Mouse (Mus musculus): ENCODE results near the gene Pmpcb. TPM values are rescaled to one million over a fixed set of nuclear protein-coding genes. Genes with fewer than 3 reads are reported as not detected.

Pmpcb gene
- polyA plus RNA-seq, 1 experiment from 2014 or later, result 101 TPM

GRCm38 (mm10) chr5:21803691-21804188, 66.8 kb downstream of the Pmpcb start:
- no peak for ATAC-seq (ENCODE audit: low FRiP score)
- H3K9me3 ChIP-seq (ENCODE audit: control insufficient read depth, low read length), result no peaks in the 10 kb centered on the region
- peaks cover 2% of the 10 kb centered on the region; the same call in 1 of the 2 replicates for H3K36me3 ChIP-seq (ENCODE audit: control insufficient read depth, insufficient read depth, low read length)
- DNase-seq (ENCODE audit: low spot score), result no peak
- H3K9ac ChIP-seq (ENCODE audit: low read depth, low read length), result no peak overlapping the region
- 90% methylated on average over 12 of the region's 12 CpGs for WGBS
- H3K27me3 ChIP-seq (ENCODE audit: control insufficient read depth, insufficient read depth, low read length), result no peaks in the 10 kb centered on the region
- no peak overlapping the region for H3K4me2 ChIP-seq (replicated peaks; ENCODE audit: low read depth, low read length)
- H3K27ac ChIP-seq (ENCODE audit: low read depth, low read length), result no peak overlapping the region
- H3K4me3 ChIP-seq (ENCODE audit: low read depth, low read length), result no peak overlapping the region
- no peaks in the 10 kb centered on the region for H3K4me1 ChIP-seq (replicated peaks; ENCODE audit: control insufficient read depth, insufficient read depth, low read length)

GRCm38 (mm10) chr5:21804837-21805236, 67.9 kb downstream of the Pmpcb start:
- H3K9me3 ChIP-seq (ENCODE audit: control insufficient read depth, low read length), result no peaks in the 10 kb centered on the region
- H3K4me1 ChIP-seq (replicated peaks; ENCODE audit: control insufficient read depth, insufficient read depth, low read length), result no peaks in the 10 kb centered on the region
- H3K27ac ChIP-seq (ENCODE audit: low read depth, low read length), result no peak overlapping the region
- 85% methylated on average over 4 of the region's 4 CpGs for WGBS
- ATAC-seq (ENCODE audit: low FRiP score), result no peak
- DNase-seq (ENCODE audit: low spot score), result no peak
- H3K4me3 ChIP-seq (ENCODE audit: low read depth, low read length), result no peak overlapping the region
- H3K36me3 ChIP-seq (ENCODE audit: control insufficient read depth, insufficient read depth, low read length), result no peaks in the 10 kb centered on the region
- H3K9ac ChIP-seq (ENCODE audit: low read depth, low read length), result no peak overlapping the region
- no peaks in the 10 kb centered on the region for H3K27me3 ChIP-seq (ENCODE audit: control insufficient read depth, insufficient read depth, low read length)
- no peak overlapping the region for H3K4me2 ChIP-seq (replicated peaks; ENCODE audit: low read depth, low read length)

Other genes with a start within 250 kb of the Pmpcb start
- gene Lrrc17, start 193.6 kb upstream of the Pmpcb start, polyA plus RNA-seq (2014; fragmentation: Nextera tagmentation; extraction: Ambion mirVana), result 23.6 and 27.3 TPM in 2 replicates
- gene Fbxl13, start 91.5 kb upstream of the Pmpcb start, polyA plus RNA-seq (2014; fragmentation: Nextera tagmentation; extraction: Ambion mirVana), result 0.25 and 0.32 TPM in 2 replicates
- 88.4 and 93.0 TPM in 2 replicates for gene Armc10, start 91.3 kb upstream of the Pmpcb start, polyA plus RNA-seq (2014; fragmentation: Nextera tagmentation; extraction: Ambion mirVana)
- gene Napepld, start 35.7 kb upstream of the Pmpcb start, polyA plus RNA-seq (2014; fragmentation: Nextera tagmentation; extraction: Ambion mirVana), result 7.0 and 7.8 TPM in 2 replicates
- 96.1 and 101 TPM in 2 replicates for gene Dnajc2, start 48.1 kb downstream of the Pmpcb start, polyA plus RNA-seq (2014; fragmentation: Nextera tagmentation; extraction: Ambion mirVana)
- gene Psmc2, start 48.1 kb downstream of the Pmpcb start, polyA plus RNA-seq (2014; fragmentation: Nextera tagmentation; extraction: Ambion mirVana), result 245 and 265 TPM in 2 replicates
- not detected in 2 replicates for gene Slc26a5, start 128.5 kb downstream of the Pmpcb start, polyA plus RNA-seq (2014; fragmentation: Nextera tagmentation; extraction: Ambion mirVana)

Measured in hindbrain, embryonic 11.5 days (tissue).